Mouse (Mus musculus) liver (tissue): Measurements from ENCODE around the gene Fmo6.

Experiments
- DNase-seq: peaks from one replicate; pipeline ENCODE4 v3.0.0-alpha.2; 2020; ENCODE audit warnings: mixed read lengths

The Fmo6 gene

GRCm38 (mm10) chr1:162937415-162937814 is at the start of gene Fmo6:
TSS of gene Fmo6 (minus strand) at chr1:162937515.
- DNase-seq = no peak

- DNase-seq = no peak
Measured at GRCm38 (mm10) chr1:162986777-162987176, 49.5 kb upstream of the Fmo6 start.

GRCm38 (mm10) chr1:162986121-162986748 is 48.9 kb upstream of the Fmo6 start:
- no peak for DNase-seq

- DNase-seq = no peak
Measured at GRCm38 (mm10) chr1:162984428-162984827, 47.1 kb upstream of the Fmo6 start, which contains the start of gene Fmo3. TSS of gene Fmo3 (minus strand) at chr1:162984528.

GRCm38 (mm10) chr1:162963556-162963955 is 26.2 kb upstream of the Fmo6 start:
- DNase-seq = no peak

GRCm38 (mm10) chr1:162957422-162957821 is 20.1 kb upstream of the Fmo6 start:
- no peak for DNase-seq

GRCm38 (mm10) chr1:162953079-162953478 is 15.8 kb upstream of the Fmo6 start:
- DNase-seq = no peak

- no peak for DNase-seq
Measured at GRCm38 (mm10) chr1:162949763-162950162, 12.4 kb upstream of the Fmo6 start.

GRCm38 (mm10) chr1:162947934-162948333 is 10.6 kb upstream of the Fmo6 start:
- no peak for DNase-seq

GRCm38 (mm10) chr1:162946837-162947558 is 9.7 kb upstream of the Fmo6 start:
- no peak for DNase-seq

- DNase-seq = no peak
Measured at GRCm38 (mm10) chr1:162943700-162944099, 6.4 kb upstream of the Fmo6 start.

- peak; percentile 6 for DNase-seq
Measured at GRCm38 (mm10) chr1:162938696-162939351, 1.5 kb upstream of the Fmo6 start.

GRCm38 (mm10) chr1:162937970-162938695 is 818 bp upstream of the Fmo6 start:
- DNase-seq = no peak

GRCm38 (mm10) chr1:162934374-162935012 is 2.8 kb downstream of the Fmo6 start:
- no peak for DNase-seq

- no peak for DNase-seq
Measured at GRCm38 (mm10) chr1:162932386-162932785, 4.9 kb downstream of the Fmo6 start.

GRCm38 (mm10) chr1:162931880-162932279 is 5.4 kb downstream of the Fmo6 start:
- no peak for DNase-seq

- no peak for DNase-seq
Measured at GRCm38 (mm10) chr1:162931310-162931875, 5.9 kb downstream of the Fmo6 start.

GRCm38 (mm10) chr1:162930631-162931030 is 6.7 kb downstream of the Fmo6 start:
- no peak for DNase-seq

GRCm38 (mm10) chr1:162929146-162929545 is 8.2 kb downstream of the Fmo6 start:
- no peak for DNase-seq

- DNase-seq = no peak
Measured at GRCm38 (mm10) chr1:162925121-162925520, 12.2 kb downstream of the Fmo6 start.

- no peak for DNase-seq
Measured at GRCm38 (mm10) chr1:162916661-162917060, 20.7 kb downstream of the Fmo6 start.

- DNase-seq = no peak
Measured at GRCm38 (mm10) chr1:162914932-162915556, 22.3 kb downstream of the Fmo6 start.
